Mouse (Mus musculus) urinary bladder, postnatal 10 days (tissue): ENCODE results near the gene N4bp1.

Source experiments
- DNase-seq: peaks from one replicate; pipeline ENCODE4 v3.0.0; 2022; ENCODE audit warnings: low spot score

N4bp1 gene

GRCm38 (mm10) chr8:86853989-86854373 lies 31.1 kb downstream of the N4bp1 start:
- DNase-seq: no peak

DNA sequence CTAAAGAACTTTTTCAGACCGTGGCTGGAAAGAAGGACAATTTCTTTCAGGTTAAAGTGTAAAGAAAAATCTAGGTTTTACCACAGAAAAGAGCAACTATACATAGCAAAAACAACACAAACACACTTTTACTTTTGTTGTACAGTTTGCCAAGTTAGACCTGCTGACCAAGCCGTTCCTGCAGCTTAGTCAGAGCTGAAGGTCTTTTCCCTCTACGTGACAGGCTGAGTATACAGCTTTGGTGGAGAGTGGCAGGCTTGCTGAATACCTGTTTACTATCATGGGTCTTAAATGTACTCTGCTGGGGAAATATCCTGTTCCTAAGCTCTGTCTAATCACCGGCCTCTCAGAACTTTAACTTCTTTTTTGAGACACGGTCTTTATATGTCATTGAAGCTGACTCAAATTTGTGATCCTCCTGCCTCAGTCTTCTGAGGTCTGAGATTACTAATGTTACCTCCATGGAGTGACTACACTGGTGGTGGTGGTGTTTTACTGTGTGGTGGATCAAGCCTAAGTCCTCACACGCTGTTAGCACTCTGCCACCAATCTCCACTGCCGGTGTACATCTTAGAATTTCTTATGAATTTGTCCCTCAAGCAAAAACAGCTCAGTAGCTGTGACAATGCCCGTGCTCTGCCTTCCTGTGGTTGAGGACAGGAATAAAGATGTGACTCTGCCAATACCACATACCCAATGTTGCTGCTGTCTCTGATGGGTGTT lies 31.6 kb downstream of the N4bp1 start:
- no peak for DNase-seq

- DNase-seq: no peak
These were observed 32.6 kb downstream of the N4bp1 start for GRCm38 (mm10) chr8:86852491-86852890.

DNA sequence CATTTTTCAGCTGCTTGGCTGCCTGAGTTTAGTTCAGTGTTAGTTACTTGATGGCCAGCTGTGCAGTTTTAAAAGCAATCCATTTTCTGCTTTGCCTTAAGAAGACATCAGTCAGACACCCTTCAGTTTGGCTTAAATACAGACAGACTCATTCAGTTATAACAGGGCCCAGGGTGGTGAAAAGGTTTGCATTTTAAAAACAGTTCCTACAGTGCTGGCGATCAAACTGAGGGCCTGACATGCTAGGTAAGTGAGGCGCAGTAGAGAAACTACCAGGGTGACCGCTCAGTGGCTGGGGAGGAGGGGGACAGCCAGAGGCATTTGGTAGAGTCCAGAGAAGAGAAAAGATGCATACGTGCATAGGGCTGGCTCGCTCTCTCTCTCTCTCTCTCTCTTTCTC lies 36.2 kb downstream of the N4bp1 start:
- DNase-seq: no peak

DNA sequence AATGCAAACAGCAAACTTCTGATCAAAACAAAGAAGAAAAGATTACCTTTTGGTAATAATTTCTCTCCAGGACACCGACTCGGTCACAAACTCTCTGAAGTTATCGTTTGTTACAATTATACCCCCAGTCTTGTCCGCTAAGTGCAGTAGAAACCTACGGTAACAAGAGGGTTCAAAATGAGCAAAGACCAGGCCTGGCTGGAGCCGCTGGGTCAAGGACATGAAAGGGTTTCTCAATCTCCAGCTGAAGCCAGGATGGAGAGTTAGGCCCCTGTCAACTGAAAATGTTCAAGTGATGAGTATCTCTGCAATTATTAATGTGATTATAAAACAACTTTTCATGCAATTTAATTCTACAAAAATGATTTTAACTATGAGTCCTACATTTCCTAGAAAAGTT lies 36.7 kb downstream of the N4bp1 start:
- no peak for DNase-seq

DNA sequence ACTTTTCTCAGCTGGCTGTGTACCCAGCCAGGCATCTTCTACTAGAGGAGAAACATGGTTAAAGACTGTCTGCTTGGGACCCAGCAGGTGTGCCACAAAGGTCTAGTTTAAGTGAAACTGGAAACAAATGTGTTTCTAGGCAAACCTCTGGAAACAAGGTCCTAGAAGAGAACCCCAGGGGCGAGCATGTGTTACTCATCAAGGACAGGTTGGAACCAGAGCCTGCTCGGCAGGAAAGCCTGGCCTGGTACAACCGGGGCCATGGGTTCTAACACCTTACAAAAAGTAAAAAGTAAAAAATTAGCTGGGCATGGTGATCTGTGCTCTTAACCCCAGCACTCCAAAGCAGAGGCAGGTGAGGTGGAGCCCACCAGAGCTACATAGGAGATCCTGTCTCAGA lies 38.0 kb downstream of the N4bp1 start:
- no peak for DNase-seq

- DNase-seq: no peak
These were observed 39.2 kb downstream of the N4bp1 start for GRCm38 (mm10) chr8:86845875-86846274.

DNA sequence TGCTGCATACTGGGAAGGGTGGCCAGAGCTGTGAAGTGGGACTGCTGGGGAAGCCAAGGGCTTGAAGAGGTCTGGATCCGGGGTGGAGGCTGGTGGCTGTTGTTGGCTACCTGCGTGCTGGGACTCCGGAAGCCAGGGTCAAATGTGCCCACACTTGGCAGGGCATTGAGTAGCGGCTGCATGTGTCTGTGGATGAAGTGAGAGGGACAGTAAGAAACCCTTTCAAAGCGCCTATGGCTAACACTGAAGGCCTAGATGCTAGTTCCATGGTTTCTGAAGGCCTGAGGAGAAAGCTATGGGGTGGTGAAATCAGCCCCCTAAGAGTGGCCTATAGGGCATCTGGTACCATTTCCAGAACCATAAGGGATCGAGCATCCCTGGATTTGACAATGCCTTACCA lies 40.2 kb downstream of the N4bp1 start:
- no peak for DNase-seq

GRCm38 (mm10) chr8:86843896-86844295 lies 41.2 kb downstream of the N4bp1 start:
- no peak for DNase-seq

GRCm38 (mm10) chr8:86841556-86842309 lies 43.3 kb downstream of the N4bp1 start:
- DNase-seq: no peak

DNA sequence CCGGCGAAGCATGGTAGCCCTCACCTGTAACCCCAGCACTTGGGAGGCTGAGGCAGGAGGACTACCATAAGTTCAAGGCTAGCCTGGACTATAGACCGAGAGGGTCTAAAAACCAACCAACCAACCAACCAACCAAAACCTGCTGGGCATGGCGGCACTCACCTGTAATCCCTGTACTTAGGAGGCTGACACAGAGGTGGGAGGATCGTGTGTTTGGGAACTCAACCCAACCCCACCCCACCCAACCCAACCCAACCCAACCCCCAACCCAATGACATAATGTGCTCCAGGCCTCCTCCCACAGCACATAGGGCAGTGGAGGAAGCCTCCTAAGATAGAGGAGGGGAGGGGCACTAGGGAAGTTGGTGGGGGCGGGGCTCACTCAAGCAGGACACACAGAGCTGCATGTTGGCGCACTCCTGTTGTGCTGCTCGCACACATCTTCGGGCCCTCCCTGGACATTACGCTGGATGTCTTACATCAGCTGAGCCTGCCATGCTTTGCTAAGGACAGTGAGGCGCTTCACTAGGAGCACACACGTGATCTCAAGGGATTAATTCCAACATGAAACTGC lies 44.9 kb downstream of the N4bp1 start:
- DNase-seq: no peak

DNA sequence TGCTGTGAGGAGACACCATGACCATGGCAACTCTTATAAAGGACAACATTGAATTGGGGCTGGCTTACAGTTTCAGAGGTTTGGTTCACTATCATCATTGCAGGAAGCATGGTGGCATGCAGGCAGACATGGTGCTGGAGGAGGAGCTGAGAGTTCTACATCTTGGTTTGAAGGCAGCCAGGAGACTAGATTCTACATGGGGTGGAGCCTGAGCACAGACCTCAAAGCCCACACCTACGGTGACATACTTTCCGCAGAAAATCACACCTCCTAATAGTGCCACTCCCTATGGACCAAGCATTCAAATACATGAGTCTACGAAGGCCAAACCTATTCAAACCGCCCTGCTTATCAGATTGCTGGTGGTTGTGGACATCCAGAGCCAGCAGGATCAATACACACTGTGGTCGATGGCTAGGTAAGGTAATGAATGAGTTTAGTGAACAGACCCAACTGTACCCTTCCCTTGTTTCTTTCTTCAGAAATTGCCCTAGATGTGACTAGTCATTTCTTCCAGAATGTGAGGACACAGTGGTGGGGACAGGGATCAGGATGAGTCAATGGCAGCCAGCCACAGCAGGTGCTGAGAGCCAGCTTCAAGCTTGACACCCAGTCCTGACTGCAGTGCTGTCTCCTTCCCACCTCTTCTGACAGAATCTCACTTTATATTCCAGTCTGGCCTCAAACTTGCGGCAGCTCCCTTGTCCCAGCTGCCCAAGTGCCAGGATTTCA lies 46.2 kb downstream of the N4bp1 start:
- no peak for DNase-seq

DNA sequence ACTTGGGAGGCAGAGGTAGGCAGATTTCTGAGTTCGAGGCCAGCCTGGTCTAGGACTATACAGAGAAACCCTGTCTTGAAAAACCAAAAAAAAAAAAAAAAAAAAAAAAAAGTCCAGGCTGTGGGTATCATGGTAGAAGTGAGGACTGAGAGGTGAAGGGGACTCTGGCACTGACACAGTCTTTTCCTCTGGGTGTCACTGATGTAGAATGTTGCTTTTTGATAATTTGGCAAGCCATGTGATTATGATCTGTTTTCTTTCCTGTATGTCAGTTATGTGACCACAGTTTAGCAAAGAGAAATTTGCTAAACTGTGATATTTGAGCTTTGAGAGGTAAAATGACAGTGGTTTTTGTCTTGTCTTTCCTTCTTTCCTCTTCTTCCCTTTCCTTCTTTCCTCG lies 47.8 kb downstream of the N4bp1 start:
- DNase-seq: no peak

DNA sequence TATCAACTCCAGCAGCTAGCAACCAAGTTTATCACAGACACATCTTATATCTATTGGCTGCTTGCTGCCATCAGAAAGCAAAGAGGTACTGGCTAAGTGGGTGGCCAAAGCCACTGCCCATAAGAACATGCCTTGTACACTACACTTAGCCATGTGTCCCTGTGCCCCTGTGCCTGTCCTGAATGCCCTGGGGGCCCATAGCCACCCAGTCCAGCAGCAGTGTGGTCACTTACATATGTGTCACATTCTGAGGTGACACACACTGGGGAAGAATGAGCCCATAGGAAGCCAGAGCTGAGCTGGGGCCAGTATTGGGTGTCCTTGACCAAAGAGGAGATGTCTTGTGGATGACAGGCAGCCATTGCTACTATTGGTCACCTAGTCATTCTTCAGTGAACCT lies 49.2 kb downstream of the N4bp1 start:
- no peak for DNase-seq

- no peak for DNase-seq
These were observed 50.4 kb downstream of the N4bp1 start for GRCm38 (mm10) chr8:86834496-86835260.

DNA sequence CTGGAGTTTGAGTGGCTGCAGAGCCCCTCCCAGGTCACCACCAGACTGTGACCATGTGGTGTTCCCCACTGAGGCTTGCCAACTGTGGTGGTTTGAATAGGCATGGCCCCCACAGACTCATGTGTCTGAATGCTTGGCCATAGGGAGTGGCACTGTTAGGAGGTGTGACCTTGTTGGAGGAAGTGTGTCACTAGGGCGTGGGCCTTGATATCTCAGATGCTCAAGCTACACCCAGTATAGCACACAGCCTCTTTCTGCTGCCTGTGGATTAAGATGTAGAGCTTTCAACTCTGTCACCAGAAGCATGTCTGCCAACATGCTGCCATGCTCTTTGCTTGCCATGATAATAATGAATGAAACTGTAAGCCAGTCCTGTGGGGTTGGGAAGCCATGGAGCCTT lies 51.1 kb downstream of the N4bp1 start:
- no peak for DNase-seq

DNA sequence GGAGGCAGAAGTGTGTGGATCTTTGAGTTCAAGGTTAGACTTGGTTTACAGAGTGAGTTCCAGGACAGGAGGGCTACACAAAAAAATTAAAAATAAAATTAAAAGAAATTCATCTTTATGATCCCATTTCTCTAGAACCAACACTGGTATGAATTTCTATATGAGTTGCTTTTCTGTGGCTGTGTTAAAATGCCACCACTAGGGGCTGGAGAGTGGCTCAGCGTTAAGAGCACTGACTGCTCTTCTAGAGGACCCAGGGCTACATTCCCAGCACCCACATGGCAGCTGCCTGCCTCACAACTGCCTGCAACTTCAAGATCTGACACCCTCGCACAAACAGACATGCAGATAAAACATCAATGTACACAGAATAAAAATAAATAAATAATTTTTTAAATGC lies 56.1 kb downstream of the N4bp1 start:
- no peak for DNase-seq

DNA sequence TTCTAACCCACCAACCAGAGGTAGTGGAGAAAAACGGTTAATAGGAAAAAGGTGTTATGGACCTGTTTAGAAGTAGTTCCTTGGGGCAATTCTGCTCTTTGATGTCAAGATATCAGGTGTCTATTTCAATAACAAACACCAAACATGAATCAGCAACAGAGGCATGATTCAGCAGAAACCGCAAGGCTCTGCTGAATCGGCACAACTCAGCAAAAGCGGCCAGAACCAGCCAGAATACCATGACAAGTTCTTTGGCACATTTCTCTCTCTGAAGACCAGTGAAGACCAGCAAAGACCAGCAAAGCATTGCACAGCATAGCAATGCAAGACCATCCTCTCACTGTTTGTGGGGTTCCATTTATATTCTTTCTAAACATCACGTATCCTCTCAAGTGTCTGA lies 57.9 kb downstream of the N4bp1 start:
- no peak for DNase-seq

DNA sequence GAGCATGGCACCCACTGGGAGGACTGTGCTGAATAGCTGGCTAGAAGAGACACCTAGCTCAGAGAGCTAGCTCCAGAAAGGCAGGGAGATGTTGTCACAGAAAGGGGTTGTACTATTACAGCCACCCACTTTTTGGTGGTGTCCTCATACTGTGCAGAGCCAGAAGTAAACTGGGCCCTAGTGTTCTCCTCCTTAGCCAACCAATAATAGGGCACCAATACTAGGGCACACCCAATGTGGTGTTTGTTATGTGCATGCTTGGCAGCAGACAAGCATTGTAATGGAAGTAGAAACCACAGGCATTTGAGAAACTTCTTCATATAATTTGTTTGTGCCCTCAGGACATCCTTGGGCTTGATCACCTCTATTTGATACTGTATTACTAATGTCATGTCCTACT lies 58.5 kb downstream of the N4bp1 start:
- no peak for DNase-seq

GRCm38 (mm10) chr8:86825674-86826448 lies 59.2 kb downstream of the N4bp1 start:
- no peak for DNase-seq

GRCm38 (mm10) chr8:86824735-86825134 lies 60.3 kb downstream of the N4bp1 start:
- DNase-seq: no peak
